9 mouse cellular contexts compared by ENCODE assay signal in genomic region chr9:69121117-69121740, GRCm38 (mm10).
DNase-seq lines count a peak whose midpoint lies in the region; TF ChIP-seq lines count a peak whose summit lies in the region.
"Had no signal": no experiment of that assay in that cellular context is flagged by ENCODE, and none has a peak within 500 bp of the region (broad histone marks: within the 10 kb centered on the region; RNA-seq: fewer than 3 reads in every experiment).

No protein-coding gene starts in this region.

- H3K27ac ChIP-seq in limb, embryonic 10.5 days, result no peak overlapping the region

- TF ChIP-seq POLR2A in brain, embryonic 14.5 days (IDR thresholded peaks at IDR 0.05; ENCODE audit: borderline replicate concordance, extremely low read depth, insufficient read depth, insufficient read length, poor library complexity, severe bottlenecking), result no peak

- H3K9me3 ChIP-seq in limb, embryonic 10.5 days (replicated peaks), result no peaks in the 10 kb centered on the region

- H3K36me3 ChIP-seq in limb, embryonic 10.5 days, result no peaks in the 10 kb centered on the region

- intact Hi-C loops in left cerebral cortex, postnatal 14 days (cut with DNase I), result no loop called here

- TF ChIP-seq CTCF in brain, embryonic 14.5 days (IDR thresholded peaks at IDR 0.05; ENCODE audit: borderline replicate concordance, extremely low read depth, insufficient read depth, insufficient read length), result no peak

- peak; percentile 30 for DNase-seq in gastrocnemius, postnatal 10 days
- no peak for DNase-seq in gastrocnemius, adult 18-20 months (ENCODE audit: low spot score)
- DNase-seq in left cerebral cortex, postnatal 14 days (ENCODE audit: low spot score in 2 of 2), result peak; percentile 31 to 57
- no peak for DNase-seq in left cerebral cortex, adult 9 months (ENCODE audit: low spot score in 2 of 2)
- peak; percentile 43 for DNase-seq in brain, embryonic 14.5 days (ENCODE audit: low read depth)
- DNase-seq in embryo, embryonic 9.5 days (ENCODE audit: extremely low spot score), result peak; percentile 43
- no peak for DNase-seq in urinary bladder, postnatal 25 days (ENCODE audit: low spot score)
- DNase-seq in limb, embryonic 10.5 days (ENCODE audit: low spot score), result no peak
- DNase-seq: thymus, postnatal 25 days had no signal

- no peak overlapping the region for H3K4me3 ChIP-seq in limb, embryonic 10.5 days

- H3K4me1 ChIP-seq in limb, embryonic 10.5 days, result peaks cover 28% of the 10 kb centered on the region

- 58% methylated on average over 12 of the region's 12 CpGs for WGBS in limb, embryonic 10.5 days

- H3K27me3 ChIP-seq in limb, embryonic 10.5 days (ENCODE audit: low read depth, poor library complexity, severe bottlenecking), result peaks cover 22% of the 10 kb centered on the region

Comparison
In these comparisons a context has a peak if more than half of its experiments do, and no peak if none do; other contexts are left out.
1. DNase-seq: peak in gastrocnemius, postnatal 10 days (single experiment), left cerebral cortex, postnatal 14 days (2 of 2), brain, embryonic 14.5 days (single experiment) and embryo, embryonic 9.5 days (single experiment); none in gastrocnemius, adult 18-20 months (single experiment), left cerebral cortex, adult 9 months (0 of 2), urinary bladder, postnatal 25 days (single experiment) and limb, embryonic 10.5 days (single experiment).